Mouse (Mus musculus) B cell, adult 2 months (primary cell): ENCODE data around the gene Knop1.

Experiments
- DNase-seq, 2 experiments: peaks; one replicate each; pipeline ENCODE4 v3.0.0; 2022

Gene Knop1

GRCm38 (mm10) chr7:118846329-118846728, 9.7 kb downstream of the Knop1 start:
- no peak for DNase-seq

GRCm38 (mm10) chr7:118845141-118845540, 10.9 kb downstream of the Knop1 start:
- DNase-seq = no peak

GRCm38 (mm10) chr7:118842938-118843337, 13.1 kb downstream of the Knop1 start:
- DNase-seq = no peak

GRCm38 (mm10) chr7:118841796-118842195, 14.3 kb downstream of the Knop1 start:
- no peak for DNase-seq

GRCm38 (mm10) chr7:118841030-118841745, 14.9 kb downstream of the Knop1 start:
- DNase-seq = no peak

- no peak for DNase-seq
Measured at GRCm38 (mm10) chr7:118837901-118838300, 18.2 kb downstream of the Knop1 start.

- DNase-seq = no peak
Measured at GRCm38 (mm10) chr7:118827975-118828416, 28.1 kb downstream of the Knop1 start.

- DNase-seq = no peak
Measured at GRCm38 (mm10) chr7:118824451-118824850, 31.6 kb downstream of the Knop1 start.

- no peak for DNase-seq
Measured at GRCm38 (mm10) chr7:118821887-118822556, 34.0 kb downstream of the Knop1 start.

- DNase-seq = no peak
Measured at GRCm38 (mm10) chr7:118821356-118821755, 34.7 kb downstream of the Knop1 start.

- no peak for DNase-seq
Measured at GRCm38 (mm10) chr7:118819666-118820065, 36.4 kb downstream of the Knop1 start.

GRCm38 (mm10) chr7:118817741-118818140, 38.3 kb downstream of the Knop1 start:
- no peak for DNase-seq

GRCm38 (mm10) chr7:118816275-118816674, 39.8 kb downstream of the Knop1 start:
- no peak for DNase-seq

- no peak for DNase-seq
Measured at GRCm38 (mm10) chr7:118813592-118813991, 42.5 kb downstream of the Knop1 start.

- DNase-seq = no peak
Measured at GRCm38 (mm10) chr7:118811407-118812106, 44.5 kb downstream of the Knop1 start.

- DNase-seq = no peak
Measured at GRCm38 (mm10) chr7:118807899-118808298, 48.2 kb downstream of the Knop1 start.

GRCm38 (mm10) chr7:118806631-118807411, 49.2 kb downstream of the Knop1 start:
- no peak for DNase-seq

- DNase-seq = no peak
Measured at GRCm38 (mm10) chr7:118803425-118803824, 52.6 kb downstream of the Knop1 start.

- no peak for DNase-seq
Measured at GRCm38 (mm10) chr7:118801791-118802190, 54.3 kb downstream of the Knop1 start.

- DNase-seq = peak in 1 of 2 experiments; percentile 2
Measured at GRCm38 (mm10) chr7:118800112-118800734, 55.8 kb downstream of the Knop1 start.

GRCm38 (mm10) chr7:118798105-118798570, 57.9 kb downstream of the Knop1 start:
- DNase-seq = peak; percentile 75 to 81

GRCm38 (mm10) chr7:118797600-118797999, 58.5 kb downstream of the Knop1 start:
- DNase-seq = peak; percentile 18 to 19
